ENCODE assay signal across 10 mouse cellular contexts in the genomic region with DNA sequence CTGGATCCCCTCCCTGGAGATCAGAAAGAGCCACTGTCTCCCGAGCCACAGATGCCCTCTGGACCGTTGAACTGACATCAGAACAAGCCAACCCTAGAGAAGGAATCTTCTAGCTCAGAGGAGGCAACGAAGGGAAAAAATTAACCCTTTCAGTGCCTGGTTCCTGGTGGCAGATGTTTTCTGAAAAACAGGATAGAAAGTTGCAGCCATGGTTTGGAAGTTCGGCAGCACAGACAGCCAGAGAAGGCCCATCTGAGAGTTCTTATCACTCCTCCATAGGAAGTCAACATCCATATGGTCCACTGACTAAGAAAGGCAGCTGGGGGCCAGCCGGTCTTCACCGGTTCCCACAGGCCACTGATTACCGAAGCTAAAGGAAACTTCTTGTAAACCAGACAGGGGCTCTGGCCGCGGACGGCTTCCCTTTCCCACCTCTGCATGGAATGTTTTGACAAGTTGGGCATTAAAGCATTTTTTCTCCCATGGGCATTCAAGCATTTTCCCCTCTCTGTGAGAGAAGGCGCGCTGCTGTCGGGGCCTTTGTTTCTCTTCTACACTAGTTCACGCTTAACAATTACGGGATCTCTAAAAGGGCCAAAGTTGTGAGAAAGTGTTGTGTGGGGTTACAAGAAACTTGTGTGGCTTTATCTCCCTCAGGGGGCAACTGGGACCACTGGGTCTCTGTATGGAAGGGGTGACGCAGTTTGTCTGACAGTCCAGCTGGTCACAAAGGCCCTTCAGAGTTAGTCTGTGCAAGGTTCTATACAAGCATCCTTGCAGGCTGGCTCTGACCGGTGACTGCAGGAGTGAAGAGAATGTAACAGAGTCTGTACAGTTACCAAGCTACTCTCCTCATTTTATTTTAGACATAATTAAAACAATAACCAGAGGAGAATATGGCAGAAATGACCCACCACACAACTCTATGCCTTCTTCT. TPM values are rescaled to one million over a fixed set of nuclear protein-coding genes. Genes with fewer than 3 reads are reported as not detected.
DNase-seq lines count a peak whose midpoint lies in the region; ATAC-seq lines count a peak whose summit lies in the region.
"Had no signal": no experiment of that assay in that cellular context is flagged by ENCODE, and none has a peak within 500 bp of the region (broad histone marks: within the 10 kb centered on the region; RNA-seq: fewer than 3 reads in every experiment).

No protein-coding gene starts in this region.

- no peaks in the 10 kb centered on the region for H3K27me3 ChIP-seq in forebrain, embryonic 13.5 days

- 0 out of 2 replicates have a peak overlapping the region, but pooled peaks have one; percentile 12 for H3K9ac ChIP-seq in forebrain, embryonic 13.5 days

- DNase-seq in heart, adult 11 months: peak; percentile 89
- no peak for DNase-seq in heart, adult 8-10 months (ENCODE audit: low spot score)
- peak; percentile 63 for DNase-seq in kidney, adult 9 months
- DNase-seq in neural tube, embryonic 10.5 days (ENCODE audit: extremely low spot score, low spot score): peak; percentile 74
- DNase-seq in frontal cortex, postnatal 25 days (ENCODE audit: low spot score in 2 of 2): no peak
- DNase-seq in adrenal gland, postnatal 14 days: no peak
- DNase-seq: gastrocnemius, postnatal 36 days; lung, postnatal 36 days had no signal

- peaks cover 24% of the 10 kb centered on the region for H3K4me1 ChIP-seq in forebrain, embryonic 13.5 days

- H3K36me3 ChIP-seq in forebrain, embryonic 13.5 days (ENCODE audit: poor library complexity, severe bottlenecking): no peaks in the 10 kb centered on the region

- peak; percentile 50; the same call in 1 of the 2 replicates for ATAC-seq in forebrain, embryonic 13.5 days
- no peak for ATAC-seq in activated CD4-positive, CD25-positive, alpha-beta regulatory T cell, adult 4 months

- peak overlapping the region; percentile 15 for H3K27ac ChIP-seq in forebrain, embryonic 13.5 days

- H3K4me3 ChIP-seq in forebrain, embryonic 13.5 days: no peak overlapping the region

- WGBS in forebrain, embryonic 13.5 days: 5% methylated on average over 17 of the region's 17 CpGs

- no peaks in the 10 kb centered on the region for H3K9me3 ChIP-seq in forebrain, embryonic 13.5 days (replicated peaks)

- peak overlapping the region; percentile 24 for H3K4me2 ChIP-seq in forebrain, embryonic 13.5 days

RNA-seq across cellular contexts. Expression of gene Col4a1, which starts 49.9 kb away (rescaled TPM):
- 100 to 1,000 TPM; 136 to 221 (median 183) TPM for total RNA-seq in heart, adult 8-10 months (2022)
- 50.8 and 53.5 TPM in 2 replicates for polyA plus RNA-seq in forebrain, embryonic 13.5 days (2015; fragmentation: Nextera tagmentation; extraction: Ambion mirVana)
- total RNA-seq in adrenal gland, postnatal 14 days (2021): 574 and 650 TPM in 2 replicates
- polyA plus RNA-seq in activated CD4-positive, CD25-positive, alpha-beta regulatory T cell, adult 4 months (2017; shearing (Covaris generic)): not detected

RNA-seq across cellular contexts. Expression of gene Col4a2, which starts 49.9 kb away (rescaled TPM):
- 100 to 1,000 TPM in 3 of 4 experiments, 10 to 100 TPM in 1; 93.1 to 141 (median 113) TPM for total RNA-seq in heart, adult 8-10 months (2022)
- polyA plus RNA-seq in forebrain, embryonic 13.5 days (2015; fragmentation: Nextera tagmentation; extraction: Ambion mirVana): 21.7 and 24.0 TPM in 2 replicates
- total RNA-seq in adrenal gland, postnatal 14 days (2021): 341 and 356 TPM in 2 replicates
- polyA plus RNA-seq in activated CD4-positive, CD25-positive, alpha-beta regulatory T cell, adult 4 months (2017; shearing (Covaris generic)): not detected

Comparison
In these comparisons a context has a peak if more than half of its experiments do, and no peak if none do; other contexts are left out.
1. DNase-seq: peak in heart, adult 11 months (single experiment), kidney, adult 9 months (single experiment) and neural tube, embryonic 10.5 days (single experiment); none in heart, adult 8-10 months (single experiment), frontal cortex, postnatal 25 days (0 of 2) and adrenal gland, postnatal 14 days (single experiment).